Mouse (Mus musculus) liver (tissue): Measurements from ENCODE around the gene Ntng2.

Experiments used
- DNase-seq: peaks from one replicate; pipeline ENCODE4 v3.0.0-alpha.2; 2020; ENCODE audit warnings: mixed read lengths

Ntng2 gene

DNA sequence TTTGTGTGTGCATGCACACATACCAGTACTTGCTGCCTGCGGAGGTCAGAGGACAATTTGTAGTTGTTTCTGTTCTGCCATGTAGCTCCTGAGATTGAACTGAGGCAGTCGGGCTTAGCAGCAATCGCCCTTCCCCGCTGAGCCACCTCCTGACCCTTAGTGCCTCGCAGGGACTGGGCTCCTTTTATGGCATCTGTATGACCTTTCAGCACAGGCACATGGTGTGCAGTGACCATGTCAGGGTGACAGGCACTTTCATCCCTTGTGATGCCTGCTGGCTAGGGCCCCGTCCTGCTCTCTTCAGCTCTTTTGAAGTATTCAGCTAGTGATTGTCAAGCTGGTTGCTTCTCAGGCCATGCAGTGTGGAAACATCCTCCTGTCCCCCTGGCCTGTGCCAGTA is 66.6 kb downstream of the Ntng2 start:
- DNase-seq: no peak

- no peak for DNase-seq
Measured at GRCm38 (mm10) chr2:29183266-29183924, 69.4 kb downstream of the Ntng2 start.

DNA sequence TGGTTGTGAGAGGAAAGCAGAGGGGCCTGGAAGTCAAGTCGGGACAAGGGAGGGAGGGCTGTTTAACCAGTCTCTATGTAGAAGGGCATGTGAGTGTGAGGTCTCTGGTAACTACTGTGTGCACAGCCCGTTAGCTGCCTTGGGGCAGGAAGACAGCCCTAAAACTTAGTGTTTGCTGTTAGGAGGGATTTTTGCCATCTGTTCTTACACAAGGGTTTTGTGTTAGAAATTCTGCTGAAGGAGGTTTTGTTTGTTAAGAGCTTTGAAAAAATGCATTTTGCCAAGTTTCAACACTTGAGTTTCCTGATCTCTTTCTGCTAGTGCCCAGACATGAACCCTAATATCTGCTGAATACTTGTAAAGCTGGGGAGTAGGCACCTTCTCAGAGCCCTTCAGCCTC is 71.7 kb downstream of the Ntng2 start:
- no peak for DNase-seq

GRCm38 (mm10) chr2:29179810-29180209 is 73.0 kb downstream of the Ntng2 start:
- DNase-seq: no peak

GRCm38 (mm10) chr2:29174887-29175286 is 77.9 kb downstream of the Ntng2 start:
- no peak for DNase-seq

DNA sequence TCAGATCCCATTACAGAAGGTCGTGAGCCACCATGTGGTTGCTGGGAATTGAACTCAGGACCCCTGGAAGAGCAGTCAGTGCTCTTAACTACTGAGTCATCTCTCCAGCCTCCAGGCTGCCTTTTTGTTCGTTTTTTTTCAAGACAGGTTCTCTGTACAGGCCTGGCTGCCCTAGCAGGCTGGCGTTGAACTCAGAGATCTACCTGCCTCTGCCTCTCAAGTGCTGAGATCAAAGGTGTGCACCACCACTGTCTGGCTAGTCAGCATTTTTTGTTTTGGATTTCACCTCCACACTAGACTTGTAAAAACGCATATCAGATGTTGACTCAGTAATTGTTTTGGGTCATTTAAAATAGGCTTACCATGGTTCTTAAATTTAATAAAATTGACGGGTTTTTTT is 84.7 kb downstream of the Ntng2 start:
- no peak for DNase-seq

DNA sequence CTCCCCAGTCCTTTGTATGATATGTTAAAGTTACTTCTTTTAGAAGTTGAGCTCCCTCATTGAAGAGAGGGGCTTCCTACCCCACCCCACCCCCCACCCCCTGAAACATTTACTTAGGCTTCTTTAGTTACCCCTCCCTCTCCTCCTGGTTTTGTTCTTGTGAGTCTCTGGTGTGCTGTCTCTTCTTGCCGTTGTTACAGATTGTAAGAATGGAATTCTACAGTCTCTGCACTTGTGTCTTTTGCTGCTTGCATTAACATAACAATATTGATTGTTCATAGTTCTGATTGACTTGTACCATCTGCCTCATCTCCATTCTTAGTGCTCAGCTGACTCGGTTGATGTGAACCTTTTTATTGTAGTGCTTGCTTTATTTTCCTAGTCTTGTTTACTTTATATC is 100.9 kb downstream of the Ntng2 start:
- no peak for DNase-seq
